Mouse (Mus musculus) hindbrain, embryonic 15.5 days (tissue): ENCODE data around the gene Gm8677. TPM values are rescaled to one million over a fixed set of nuclear protein-coding genes. Genes with fewer than 3 reads are reported as not detected.
"Not testable (repeated sequence)": the region's sequence is repeated elsewhere in the genome, so short reads cannot be mapped to it uniquely, and the experiment has no call there.

Experiments
- ATAC-seq: fragments of 200-750 bp; cut with Nextera tagmentation; 2 replicates; pipeline ENCODE4 v1.8.0; 2017; ENCODE audit warnings: low read depth, moderate number of reproducible peaks, moderate TSS enrichment; ENCODE audit not compliant: low FRiP score
- H3K27ac ChIP-seq: fragments of 300-500 bp; sonication (generic); replicated peaks from 2 replicates; pipeline ENCODE4 v1.5.1; 2015; ENCODE audit warnings: mild to moderate bottlenecking, inconsistent platforms
- H3K27me3 ChIP-seq: fragments of 300-500 bp; sonication (generic); 2 replicates; pipeline ENCODE4 v1.6.1; 2015; ENCODE audit warnings: control low read depth, inconsistent platforms
- H3K36me3 ChIP-seq: fragments of 300-500 bp; sonication (generic); 2 replicates; pipeline ENCODE4 v1.6.1; 2015; ENCODE audit warnings: control low read depth, inconsistent platforms
- H3K4me1 ChIP-seq: fragments of 300-500 bp; sonication (generic); replicated peaks from 2 replicates; pipeline ENCODE4 v1.6.1; 2015; ENCODE audit warnings: control low read depth, inconsistent platforms
- H3K4me2 ChIP-seq: fragments of 300-500 bp; sonication (generic); 2 replicates; pipeline ENCODE4 v1.6.1; 2015; ENCODE audit warnings: moderate library complexity, mild to moderate bottlenecking, inconsistent platforms
- H3K4me3 ChIP-seq: fragments of 300-500 bp; sonication (generic); 2 replicates; pipeline ENCODE4 v1.5.1; 2015; ENCODE audit warnings: mild to moderate bottlenecking, inconsistent platforms
- H3K9ac ChIP-seq: fragments of 300-500 bp; sonication (generic); 2 replicates; pipeline ENCODE4 v1.6.1; 2015; ENCODE audit warnings: inconsistent platforms
- H3K9me3 ChIP-seq: fragments of 300-500 bp; sonication (generic); 2 replicates; pipeline ENCODE4 v1.6.1; 2016; ENCODE audit warnings: control low read depth, inconsistent platforms
- WGBS: fragments of 180-500 bp; shearing (Covaris S2); methylation state at CpG from one replicate; pipeline ENCODE4 v1.1.7; 2015; 5-methylcytosine and 5-hydroxymethylcytosine counted together
- polyA plus RNA-seq: library from polyadenylated mRNA; unstranded; fragments of >200 nt; fragmentation: Nextera tagmentation; extraction: Ambion mirVana; gene quantifications from 2 replicates; pipeline ENCODE4 v1.2.1, GENCODE M21; 2015

The Gm8677 gene
- not detected in 2 replicates for polyA plus RNA-seq

DNA sequence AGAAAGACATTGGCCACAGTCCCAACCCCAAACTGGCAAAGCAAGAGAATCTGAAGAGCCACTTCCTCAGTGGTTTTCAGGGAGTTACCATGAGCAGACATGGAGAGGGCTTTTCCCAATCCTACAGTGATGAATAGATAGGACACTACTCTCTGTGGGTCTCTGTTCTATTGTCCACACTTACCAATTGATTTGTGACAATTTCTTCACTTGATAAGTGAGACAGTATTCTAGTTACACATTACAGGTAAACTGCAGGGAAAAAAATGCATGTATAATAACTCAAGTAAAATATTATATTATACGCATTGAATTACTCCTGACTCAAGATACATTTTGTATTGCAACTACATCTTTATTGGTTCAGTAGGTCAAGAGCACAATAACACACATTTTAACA lies at the start of gene Gm8677:
Gene Gm8677 (minus strand): TSS at position 101 of the 400 bp plus-strand sequence.
- WGBS: no CpG with 5 or more reads among the region's 1 CpGs
- ATAC-seq: not testable (repeated sequence)

DNA sequence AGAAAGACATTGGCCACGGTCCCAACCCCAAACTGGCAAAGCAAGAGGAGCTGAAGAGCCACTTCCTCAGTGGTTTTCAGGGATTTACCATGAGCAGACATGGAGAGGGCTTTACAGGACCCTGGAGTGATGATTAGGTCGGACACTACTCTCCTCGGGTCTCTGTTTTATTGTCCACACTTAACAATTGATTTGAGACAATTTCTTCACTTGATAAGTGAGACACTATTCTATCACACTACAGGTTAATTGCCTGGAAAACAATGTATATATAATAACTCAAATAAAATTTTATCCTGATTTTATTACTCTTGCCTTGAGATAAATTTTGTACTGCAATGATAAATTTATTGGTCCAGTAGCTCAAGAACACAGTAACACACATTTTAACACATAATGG lies 30.6 kb upstream of the Gm8677 start, which contains the start of gene Gm4201:
Gene Gm4201 (minus strand): TSS at position 101 of the 400 bp plus-strand sequence.
- H3K9me3 ChIP-seq, H3K4me2 ChIP-seq, H3K27ac ChIP-seq, H3K4me3 ChIP-seq, ATAC-seq, H3K9ac ChIP-seq, H3K27me3 ChIP-seq, H3K36me3 ChIP-seq, H3K4me1 ChIP-seq: not testable (repeated sequence)
- WGBS: no CpG with 5 or more reads among the region's 3 CpGs

More for the DNA sequence above, at the start of gene Gm8677:
- not testable (repeated sequence) for H3K4me1 ChIP-seq, H3K4me3 ChIP-seq, H3K4me2 ChIP-seq, H3K9me3 ChIP-seq, H3K27me3 ChIP-seq, H3K27ac ChIP-seq, H3K9ac ChIP-seq, H3K36me3 ChIP-seq

DNA sequence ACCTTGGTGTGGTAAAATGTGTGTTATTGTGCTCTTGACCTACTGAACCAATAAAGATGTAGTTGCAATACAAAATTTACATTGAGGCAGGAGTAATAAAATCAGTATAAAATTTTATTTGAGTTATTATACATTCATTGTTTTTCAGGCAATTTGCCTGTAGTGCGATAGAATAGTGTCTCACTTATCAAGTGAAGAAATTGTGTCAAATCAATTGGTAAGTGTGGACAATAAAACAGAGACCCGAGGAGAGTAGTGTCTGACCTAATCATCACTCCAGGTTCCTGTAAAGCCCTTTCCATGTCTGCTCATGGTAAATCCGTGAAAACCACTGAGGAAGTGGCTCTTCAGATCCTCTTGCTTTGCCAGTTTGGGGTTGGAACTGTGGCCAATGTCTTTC lies 12.0 kb downstream of the Gm8677 start, which contains the start of gene Vmn1r152:
Gene Vmn1r152 (plus strand): TSS at position 301 of the 400 bp plus-strand sequence.
- H3K27ac ChIP-seq, H3K4me3 ChIP-seq, H3K9ac ChIP-seq, H3K4me1 ChIP-seq, ATAC-seq, H3K27me3 ChIP-seq, H3K9me3 ChIP-seq, H3K36me3 ChIP-seq, H3K4me2 ChIP-seq: not testable (repeated sequence)
- WGBS: no CpG with 5 or more reads among the region's 3 CpGs

DNA sequence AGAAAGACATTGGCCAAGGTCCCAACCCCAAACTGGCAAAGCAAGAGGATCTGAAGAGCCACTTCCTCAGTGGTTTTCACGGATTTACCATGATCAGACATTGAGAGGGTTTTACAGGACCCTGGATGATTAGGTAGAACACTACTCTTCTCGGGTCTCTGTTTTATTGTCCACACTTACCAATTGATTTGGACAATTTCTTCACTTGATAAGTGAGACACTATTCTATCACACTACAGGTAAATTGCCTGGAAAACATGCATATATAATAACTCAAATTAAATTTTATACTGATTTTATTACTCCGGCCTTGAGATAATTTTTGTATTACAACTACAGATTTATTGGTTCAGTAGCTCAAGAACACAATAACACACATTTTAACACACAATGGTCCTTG lies 35.1 kb downstream of the Gm8677 start, which contains the start of gene Vmn1r151:
Gene Vmn1r151 (minus strand): TSS at position 101 of the 400 bp plus-strand sequence.
- not testable (repeated sequence) for H3K4me3 ChIP-seq, H3K4me1 ChIP-seq, H3K27ac ChIP-seq, ATAC-seq, H3K9ac ChIP-seq, H3K4me2 ChIP-seq, H3K27me3 ChIP-seq, H3K9me3 ChIP-seq, H3K36me3 ChIP-seq
- 66% methylated on average over 2 of the region's 3 CpGs for WGBS

Other genes starting within 250 kb of the Gm8677 start
- gene Gm4187, start 205.2 kb downstream of the Gm8677 start, polyA plus RNA-seq: not detected in 2 replicates
- not detected in 2 replicates for gene Gm8660, start 163.8 kb downstream of the Gm8677 start, polyA plus RNA-seq
- gene Vmn1r148, start 121.3 kb downstream of the Gm8677 start, polyA plus RNA-seq: not detected in 2 replicates
- not detected in 2 replicates for gene Vmn1r149, start 96.7 kb downstream of the Gm8677 start, polyA plus RNA-seq
- not detected in 2 replicates for gene Gm10665, start 70.8 kb downstream of the Gm8677 start, polyA plus RNA-seq
- not detected in 2 replicates for gene Vmn1r151, start 35.2 kb downstream of the Gm8677 start, polyA plus RNA-seq
- gene Vmn1r152, start 11.9 kb downstream of the Gm8677 start, polyA plus RNA-seq: not detected in 2 replicates
- not detected in 2 replicates for gene Gm4201, start 30.5 kb upstream of the Gm8677 start, polyA plus RNA-seq
- gene Gm4565, start 53.2 kb upstream of the Gm8677 start, polyA plus RNA-seq: not detected in 2 replicates
- gene Vmn1r155, start 123.1 kb upstream of the Gm8677 start, polyA plus RNA-seq: not detected in 2 replicates
- gene Gm8693, start 157.4 kb upstream of the Gm8677 start, polyA plus RNA-seq: not detected in 2 replicates
- gene Gm4567, start 184.8 kb upstream of the Gm8677 start, polyA plus RNA-seq: not detected in 2 replicates
- gene Vmn1r157, start 226.8 kb upstream of the Gm8677 start, polyA plus RNA-seq: not detected in 2 replicates